Mouse (Mus musculus) G1E (cell line): Measurements from ENCODE around the gene Smoc2.

Experiments used
- CTCF ChIP-seq: IDR thresholded peaks from 2 replicates; pipeline ENCODE4 v1.5.1; 2012; ENCODE audit warnings: low read depth, low read length, inconsistent platforms, mixed read lengths
- TAL1 ChIP-seq: conservative IDR thresholded peaks from 2 replicates; pipeline ENCODE4 v1.6.1; 2012; ENCODE audit warnings: low read depth, low read length, inconsistent platforms, mixed read lengths

DNA sequence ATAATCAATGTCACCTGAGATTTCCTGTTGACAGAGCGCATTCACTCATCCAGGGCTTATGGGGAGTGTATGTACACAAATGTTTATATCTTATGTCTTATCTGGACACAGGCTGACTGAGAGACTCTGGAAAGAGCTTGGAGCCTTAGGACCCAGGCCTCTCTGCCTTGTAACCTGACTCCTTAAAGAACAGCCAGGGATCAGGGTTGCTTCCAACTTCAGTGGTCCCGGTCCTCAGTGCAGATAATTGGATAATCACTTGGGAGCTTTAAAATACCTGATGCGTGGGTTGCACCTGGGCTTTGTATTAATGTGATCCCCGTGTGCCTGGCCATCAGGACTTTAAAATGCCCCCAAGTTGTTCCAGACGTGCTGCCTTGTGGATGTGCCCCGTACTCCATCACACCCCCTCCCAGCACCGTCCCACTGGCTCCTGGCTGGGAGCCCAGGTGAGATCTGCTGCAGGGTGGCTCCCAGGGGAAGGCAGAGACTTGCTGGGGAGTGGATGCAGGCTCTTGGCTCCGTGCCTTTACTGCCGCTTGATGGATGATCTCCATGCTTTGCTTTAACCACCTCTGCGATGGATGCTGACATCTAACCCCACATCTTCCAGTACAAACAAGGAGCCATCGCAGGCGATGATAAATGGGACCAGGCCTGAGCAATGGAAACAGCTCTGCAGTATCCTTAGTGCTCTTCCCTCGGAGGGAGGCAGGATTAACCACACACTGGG lies 48.4 kb upstream of the Smoc2 start:
- TF ChIP-seq TAL1 (no peak), CTCF (no peak)
